Mouse (Mus musculus) Patski (cell line): ENCODE measurements around the gene Cebpb. TPM values are rescaled to one million over a fixed set of nuclear protein-coding genes. Genes with fewer than 3 reads are reported as not detected.

Experiments used
- ATAC-seq: fragments of 100-300 bp; one replicate; pipeline ENCODE4 v1.8.0; 2021
- CTCF ChIA-PET: fragments of 350-600 bp; sonication (Branson Sonifier 250); formaldehyde crosslinking; loops from one replicate; lab custom pipeline; 2022; ENCODE audit warnings: inconsistent platforms; lab: Charles Lee
- POLR2A ChIA-PET: fragments of 350-600 bp; sonication (Branson Sonifier 250); formaldehyde crosslinking; loops from one replicate; lab custom pipeline; 2022; ENCODE audit warnings: antibody characterized with exemption, inconsistent platforms; lab: Charles Lee
- DNase-seq: peaks from one replicate; pipeline ENCODE4 v3.0.0-alpha.2; 2011; ENCODE audit warnings: low read depth, low spot score
- H3K27me3 ChIP-seq: fragments of 371-371 bp; one replicate; pipeline ENCODE4 v1.5.1; 2021
- CTCF ChIP-seq: fragments of 100-300 bp; IDR thresholded peaks from one replicate; pipeline ENCODE4 v1.5.1; 2021
- in situ Hi-C: fragments of 300-500 bp; cut with MboI; formaldehyde crosslinking; loops from 3 replicates; pipeline ENCODE4 v1.11.1; 2018; ENCODE audit warnings: low pct_unique_long_range_greater_than_20kb, mixed read lengths
- polyA plus RNA-seq: library from polyadenylated mRNA; unstranded; gene quantifications from one replicate; pipeline ENCODE4 v1.2.3, GENCODE M21; 2021

The Cebpb gene
- polyA plus RNA-seq, 1 experiment from 2014 or later = 129 TPM

GRCm38 (mm10) chr2:167717208-167717607, 28.5 kb downstream of the Cebpb start:
- H3K27me3 ChIP-seq = no peaks in the 10 kb centered on the region
- DNase-seq (no peak), ATAC-seq (no peak)
- ChIA-PET CTCF (no interaction called here), POLR2A (interaction anchor here (0.6 to 1.4 kb wide), 3 partner anchors 10 to 29 kb away, joined by 3 to 4 read pairs (median 3); partner anchors contain the start of gene Tmem189)
- no peak for TF ChIP-seq CTCF
- in situ Hi-C loops = no loop called here

- DNase-seq (no peak), ATAC-seq (no peak)
- TF ChIP-seq CTCF = no peak
- in situ Hi-C loops = no loop called here
- H3K27me3 ChIP-seq = no peaks in the 10 kb centered on the region
- ChIA-PET POLR2A (no interaction called here), CTCF (no interaction called here)
Measured at GRCm38 (mm10) chr2:167719520-167719919, 30.8 kb downstream of the Cebpb start.

GRCm38 (mm10) chr2:167721159-167721882, 32.6 kb downstream of the Cebpb start:
- POLR2A ChIA-PET = no interaction called here
- DNase-seq (no peak), ATAC-seq (no peak)
- no peak for TF ChIP-seq CTCF
- CTCF ChIA-PET = interaction anchor here (1.3 kb wide), 1 partner anchor 21 kb away, joined by 3 read pairs; no protein-coding TSS in a partner anchor
- H3K27me3 ChIP-seq = no peaks in the 10 kb centered on the region
- in situ Hi-C loops = no loop called here

GRCm38 (mm10) chr2:167722538-167722937, 33.8 kb downstream of the Cebpb start:
- no peak for DNase-seq
- in situ Hi-C loops = no loop called here
- no peak for ATAC-seq
- CTCF ChIA-PET = no interaction called here
- no peaks in the 10 kb centered on the region for H3K27me3 ChIP-seq
- POLR2A ChIA-PET = no interaction called here
- no peak for TF ChIP-seq CTCF

GRCm38 (mm10) chr2:167723589-167724206, 35.0 kb downstream of the Cebpb start:
- ChIA-PET CTCF (no interaction called here), POLR2A (no interaction called here)
- in situ Hi-C loops = no loop called here
- H3K27me3 ChIP-seq = no peaks in the 10 kb centered on the region
- no peak for TF ChIP-seq CTCF
- ATAC-seq = no peak
- no peak for DNase-seq

- CTCF ChIA-PET = no interaction called here
- in situ Hi-C loops = no loop called here
- no peak for ATAC-seq
- POLR2A ChIA-PET = no interaction called here
- no peaks in the 10 kb centered on the region for H3K27me3 ChIP-seq
- no peak for DNase-seq
- no peak for TF ChIP-seq CTCF
Measured at GRCm38 (mm10) chr2:167725879-167726278, 37.2 kb downstream of the Cebpb start.

GRCm38 (mm10) chr2:167727161-167727560, 38.4 kb downstream of the Cebpb start:
- CTCF ChIA-PET = interaction anchor here (1.0 to 1.5 kb wide), 2 partner anchors 10 to 13 kb away, joined by 3 to 4 read pairs; no protein-coding TSS in a partner anchor

GRCm38 (mm10) chr2:167730036-167730435, 41.3 kb downstream of the Cebpb start:
- H3K27me3 ChIP-seq = no peaks in the 10 kb centered on the region
- TF ChIP-seq CTCF = no peak
- DNase-seq (no peak), ATAC-seq (no peak)
- POLR2A ChIA-PET = interaction anchor here (0.6 to 2.0 kb wide), 3 partner anchors 8 to 254 kb away, joined by 3 to 6 read pairs (median 4); partner anchors contain the start of gene Tmem189
- CTCF ChIA-PET = interaction anchor here (0.9 kb wide), 1 partner anchor 14 kb away, joined by 3 read pairs; no protein-coding TSS in a partner anchor
- in situ Hi-C loops = no loop called here

More at GRCm38 (mm10) chr2:167727161-167727560, 38.4 kb downstream of the Cebpb start:
- ATAC-seq = peak; percentile 65
- H3K27me3 ChIP-seq = no peaks in the 10 kb centered on the region
- no peak for TF ChIP-seq CTCF
- POLR2A ChIA-PET = interaction anchor here (0.8 to 1.4 kb wide), 2 partner anchors 10 to 48 kb away, joined by 3 to 4 read pairs; no protein-coding TSS in a partner anchor
- in situ Hi-C loops = no loop called here
- peak; percentile 87 for DNase-seq

- DNase-seq (no peak), ATAC-seq (peak; percentile 14)
- no peaks in the 10 kb centered on the region for H3K27me3 ChIP-seq
- ChIA-PET POLR2A (interaction anchor here (1.1 to 2.0 kb wide), 2 partner anchors 40 to 42 kb away, joined by 3 to 6 read pairs; partner anchors contain the start of gene Tmem189), CTCF (interaction anchor here (0.8 to 1.1 kb wide), 5 partner anchors 15 to 47 kb away, joined by 3 read pairs; no protein-coding TSS in a partner anchor)
- in situ Hi-C loops = no loop called here
- TF ChIP-seq CTCF = no peak
Measured at GRCm38 (mm10) chr2:167731149-167731548, 42.4 kb downstream of the Cebpb start.

- H3K27me3 ChIP-seq = no peaks in the 10 kb centered on the region
Measured at GRCm38 (mm10) chr2:167734861-167735260, 46.1 kb downstream of the Cebpb start.

More at GRCm38 (mm10) chr2:167734861-167735260, 46.1 kb downstream of the Cebpb start:
- no peak for DNase-seq
- TF ChIP-seq CTCF = no peak
- CTCF ChIA-PET = interaction anchor here (1.2 kb wide), 1 partner anchor 10 kb away, joined by 4 read pairs; no protein-coding TSS in a partner anchor
- ATAC-seq = no peak
- POLR2A ChIA-PET = no interaction called here
- in situ Hi-C loops = no loop called here
